Comparison of ENCODE assay signal across 29 mouse cellular contexts in genomic region chr16:35239318-35239965, GRCm38 (mm10).
DNase-seq lines count a peak whose midpoint lies in the region; ATAC-seq and TF ChIP-seq lines count a peak whose summit lies in the region.
"Had no signal": no experiment of that assay in that cellular context is flagged by ENCODE, and none has a peak within 500 bp of the region (broad histone marks: within the 10 kb centered on the region; RNA-seq: fewer than 3 reads in every experiment).

No protein-coding gene starts in this region.

- H3K4me2 ChIP-seq in forebrain, embryonic 15.5 days (replicated peaks), result no peak overlapping the region
- no peak overlapping the region for H3K4me2 ChIP-seq in forebrain, embryonic 12.5 days
- no peak overlapping the region for H3K4me2 ChIP-seq in hindbrain, embryonic 15.5 days
- no peak overlapping the region for H3K4me2 ChIP-seq in midbrain, embryonic 13.5 days (replicated peaks)
- H3K4me2 ChIP-seq: embryonic facial prominence, embryonic 15.5 days; heart, embryonic 13.5 days; limb, embryonic 12.5 days; liver, embryonic 11.5 days; neural tube, embryonic 15.5 days; stomach, embryonic 15.5 days had no signal

- peak; percentile 60 for DNase-seq in brain, embryonic 14.5 days (ENCODE audit: low read depth)
- no peak for DNase-seq in heart, adult 18-20 months
- DNase-seq in adrenal gland, adult 2 months, result no peak
- DNase-seq in layer of hippocampus, adult 11-12 months (ENCODE audit: low spot score), result no peak
- DNase-seq: adrenal gland, postnatal 36 days; cerebellum, adult 18-20 months; cerebellum, postnatal 25 days; gastrocnemius, postnatal 25 days; heart, adult 2 months; heart, postnatal 14 days; kidney, adult 8-10 months; kidney, postnatal 14 days; liver, postnatal 0 days; thymus, postnatal 25 days had no signal

- TF ChIP-seq POLR2A in brain, embryonic 14.5 days (IDR thresholded peaks at IDR 0.05; ENCODE audit: borderline replicate concordance, extremely low read depth, insufficient read depth, insufficient read length, poor library complexity, severe bottlenecking), result no peak

- H3K9ac ChIP-seq in forebrain, embryonic 15.5 days (replicated peaks), result no peak overlapping the region
- H3K9ac ChIP-seq in forebrain, embryonic 12.5 days, result no peak overlapping the region
- no peak overlapping the region for H3K9ac ChIP-seq in hindbrain, embryonic 15.5 days
- no peak overlapping the region for H3K9ac ChIP-seq in midbrain, embryonic 13.5 days (replicated peaks)
- H3K9ac ChIP-seq: embryonic facial prominence, embryonic 15.5 days; heart, embryonic 13.5 days; limb, embryonic 12.5 days; liver, postnatal 0 days; neural tube, embryonic 15.5 days; stomach, embryonic 15.5 days had no signal

- H3K9me3 ChIP-seq in forebrain, embryonic 15.5 days, result no peaks in the 10 kb centered on the region
- no peaks in the 10 kb centered on the region for H3K9me3 ChIP-seq in forebrain, embryonic 12.5 days
- no peaks in the 10 kb centered on the region for H3K9me3 ChIP-seq in hindbrain, embryonic 15.5 days
- no peaks in the 10 kb centered on the region for H3K9me3 ChIP-seq in midbrain, embryonic 13.5 days
- H3K9me3 ChIP-seq: embryonic facial prominence, embryonic 15.5 days; heart, embryonic 13.5 days; limb, embryonic 12.5 days; neural tube, embryonic 15.5 days; stomach, embryonic 15.5 days had no signal

- peaks cover 12% of the 10 kb centered on the region for H3K4me1 ChIP-seq in forebrain, embryonic 15.5 days
- peaks cover 16% of the 10 kb centered on the region for H3K4me1 ChIP-seq in forebrain, embryonic 12.5 days
- peaks cover 26% of the 10 kb centered on the region for H3K4me1 ChIP-seq in hindbrain, embryonic 15.5 days (replicated peaks)
- H3K4me1 ChIP-seq in midbrain, embryonic 13.5 days (replicated peaks), result peaks cover 22% of the 10 kb centered on the region
- H3K4me1 ChIP-seq: stomach, embryonic 15.5 days had no signal

- H3K27ac ChIP-seq in forebrain, embryonic 15.5 days (replicated peaks), result peak overlapping the region; percentile 46; the same call in 1 of the 2 replicates
- no peak overlapping the region for H3K27ac ChIP-seq in forebrain, embryonic 12.5 days
- 0 out of 2 replicates have a peak overlapping the region, but pooled peaks have one; percentile 20 for H3K27ac ChIP-seq in hindbrain, embryonic 15.5 days (replicated peaks)
- H3K27ac ChIP-seq in midbrain, embryonic 13.5 days, result 0 out of 2 replicates have a peak overlapping the region, but pooled peaks have one; percentile 1
- H3K27ac ChIP-seq: heart, adult 2 months; heart, embryonic 13.5 days; layer of hippocampus, adult 2 months; limb, embryonic 12.5 days; macrophage; neural tube, embryonic 15.5 days; stomach, embryonic 15.5 days had no signal

- no peak for TF ChIP-seq CTCF in brain, embryonic 14.5 days (IDR thresholded peaks at IDR 0.05; ENCODE audit: borderline replicate concordance, extremely low read depth, insufficient read depth, insufficient read length)

- WGBS in forebrain, embryonic 15.5 days, result 42% methylated on average over 12 of the region's 12 CpGs
- 62% methylated on average over 12 of the region's 12 CpGs for WGBS in forebrain, embryonic 12.5 days
- 45% methylated on average over 12 of the region's 12 CpGs for WGBS in hindbrain, embryonic 15.5 days
- 44% methylated on average over 12 of the region's 12 CpGs for WGBS in midbrain, embryonic 13.5 days

- no peaks in the 10 kb centered on the region for H3K36me3 ChIP-seq in forebrain, embryonic 15.5 days
- H3K36me3 ChIP-seq in forebrain, embryonic 12.5 days (replicated peaks), result no peaks in the 10 kb centered on the region
- H3K36me3 ChIP-seq in hindbrain, embryonic 15.5 days, result no peaks in the 10 kb centered on the region
- no peaks in the 10 kb centered on the region for H3K36me3 ChIP-seq in midbrain, embryonic 13.5 days
- H3K36me3 ChIP-seq: embryonic facial prominence, embryonic 15.5 days; heart, embryonic 13.5 days; limb, embryonic 12.5 days; neural tube, embryonic 15.5 days; stomach, embryonic 15.5 days had no signal

- no peak overlapping the region for H3K4me3 ChIP-seq in forebrain, embryonic 15.5 days
- no peak overlapping the region for H3K4me3 ChIP-seq in forebrain, embryonic 12.5 days (replicated peaks)
- H3K4me3 ChIP-seq in hindbrain, embryonic 15.5 days, result no peak overlapping the region
- H3K4me3 ChIP-seq in midbrain, embryonic 13.5 days (replicated peaks), result no peak overlapping the region
- H3K4me3 ChIP-seq: embryonic facial prominence, embryonic 15.5 days; heart, adult 2 months; heart, embryonic 13.5 days; layer of hippocampus, adult 2 months; limb, embryonic 12.5 days; myocyte; neural tube, embryonic 15.5 days; stomach, embryonic 15.5 days had no signal

- ATAC-seq in forebrain, embryonic 15.5 days (replicated peaks), result peak; percentile 44; the same call in 1 of the 2 replicates
- no peak for ATAC-seq in forebrain, embryonic 12.5 days (ENCODE audit: low FRiP score)
- 0 out of 2 replicates have a peak, but pooled peaks have one; percentile 28 for ATAC-seq in hindbrain, embryonic 15.5 days (ENCODE audit: low FRiP score, low read depth)
- no peak for ATAC-seq in midbrain, embryonic 13.5 days
- ATAC-seq: CD4-positive, CD25-positive, alpha-beta regulatory T cell, adult 4 months; liver, postnatal 0 days; lung, postnatal 0 days had no signal

- H3K27me3 ChIP-seq in forebrain, embryonic 15.5 days, result no peaks in the 10 kb centered on the region
- H3K27me3 ChIP-seq in forebrain, embryonic 12.5 days, result no peaks in the 10 kb centered on the region
- no peaks in the 10 kb centered on the region for H3K27me3 ChIP-seq in hindbrain, embryonic 15.5 days
- H3K27me3 ChIP-seq in midbrain, embryonic 13.5 days, result no peaks in the 10 kb centered on the region; the same call in 1 of the 2 replicates
- H3K27me3 ChIP-seq: embryonic facial prominence, embryonic 15.5 days; heart, embryonic 13.5 days; limb, embryonic 12.5 days; neural tube, embryonic 15.5 days; stomach, embryonic 15.5 days had no signal

Comparison
In these comparisons a context has a peak if more than half of its experiments do, and no peak if none do; other contexts are left out.
1. ATAC-seq: peak in forebrain, embryonic 15.5 days (single experiment) and hindbrain, embryonic 15.5 days (single experiment); none in forebrain, embryonic 12.5 days (single experiment) and midbrain, embryonic 13.5 days (single experiment).